Comparison of ENCODE assay signal across 20 mouse cellular contexts in the genomic region with DNA sequence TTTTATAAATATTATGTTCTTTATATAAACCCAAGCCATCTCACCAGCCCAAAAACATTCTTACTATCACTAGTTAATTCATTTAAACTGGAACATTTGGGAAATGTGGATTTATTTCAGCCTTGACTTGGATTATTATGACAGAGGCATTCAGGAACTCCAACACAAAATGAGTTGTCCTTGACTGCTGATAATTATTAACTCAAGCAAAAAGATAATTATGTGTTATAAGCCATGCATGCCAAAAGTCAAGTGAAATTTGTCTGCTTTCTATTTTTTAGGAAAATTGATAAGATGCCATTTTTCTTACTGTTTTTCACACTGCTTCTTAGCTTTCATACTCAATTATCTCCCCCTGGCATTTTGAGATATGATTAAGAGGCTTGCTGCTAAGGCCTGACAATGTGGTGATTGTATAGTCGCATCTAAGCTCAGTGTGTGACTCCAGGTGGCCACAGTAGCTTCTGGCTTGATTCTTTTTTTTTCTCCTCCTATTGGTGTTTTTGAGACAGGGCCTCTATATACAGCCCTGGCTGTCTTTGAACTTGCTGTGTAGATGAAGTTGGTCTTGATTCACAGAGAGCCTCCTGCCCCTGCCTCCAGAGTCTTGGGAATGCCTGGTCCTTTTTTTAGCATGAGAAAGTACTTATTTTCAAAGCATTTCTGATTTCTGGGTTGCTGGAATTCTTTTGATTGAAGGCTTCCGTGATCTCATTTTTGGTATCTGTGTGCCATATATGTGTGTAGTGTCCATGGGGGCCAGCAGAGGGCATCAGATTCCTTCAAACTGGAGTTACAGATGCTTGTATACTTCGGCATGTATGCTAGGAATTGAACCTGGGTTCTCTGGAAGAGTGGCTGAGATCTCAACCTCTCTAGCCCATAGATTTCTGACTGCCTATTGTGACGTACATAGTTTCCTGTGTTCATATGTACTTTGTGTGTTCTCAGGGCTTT. TPM values are rescaled to one million over a fixed set of nuclear protein-coding genes. Genes with fewer than 3 reads are reported as not detected.
DNase-seq lines count a peak whose midpoint lies in the region; ATAC-seq and TF ChIP-seq lines count a peak whose summit lies in the region.
"Had no signal": no experiment of that assay in that cellular context is flagged by ENCODE, and none has a peak within 500 bp of the region (broad histone marks: within the 10 kb centered on the region; RNA-seq: fewer than 3 reads in every experiment).

No protein-coding gene starts in this region.

- H3K4me3 ChIP-seq in kidney, postnatal 0 days (replicated peaks; ENCODE audit: low read depth, low read length), result no peak overlapping the region
- H3K4me3 ChIP-seq in E14TG2a.4 (replicated peaks; ENCODE audit: low read length), result no peak overlapping the region
- no peak overlapping the region for H3K4me3 ChIP-seq in heart, embryonic 10.5 days
- H3K4me3 ChIP-seq: embryonic facial prominence, embryonic 10.5 days; forebrain, embryonic 13.5 days; limb, embryonic 15.5 days; neural tube, embryonic 13.5 days had no signal

- 90% methylated on average over 4 of the region's 4 CpGs for WGBS in kidney, postnatal 0 days
- WGBS in heart, embryonic 10.5 days, result 79% methylated on average over 4 of the region's 4 CpGs

- TF ChIP-seq CTCF in kidney, postnatal 0 days (IDR thresholded peaks at IDR 0.05; ENCODE audit: low read depth), result peak; percentile 39; the same call in 1 of the 2 replicates
- TF ChIP-seq CTCF in E14TG2a.4 (conservative IDR thresholded peaks at IDR 0.05; ENCODE audit: low read length), result peak; percentile 58
- peak; percentile 13; the same call in 1 of the 2 replicates for TF ChIP-seq CTCF in brain, embryonic 14.5 days (IDR thresholded peaks at IDR 0.05; ENCODE audit: borderline replicate concordance, extremely low read depth, insufficient read depth, insufficient read length)

- no peak overlapping the region for H3K4me2 ChIP-seq in kidney, postnatal 0 days (ENCODE audit: low read length)
- H3K4me2 ChIP-seq: forebrain, embryonic 13.5 days; hindbrain, embryonic 14.5 days; limb, embryonic 15.5 days; neural tube, embryonic 13.5 days had no signal

- no peak for TF ChIP-seq POLR2A in brain, embryonic 14.5 days (IDR thresholded peaks at IDR 0.05; ENCODE audit: borderline replicate concordance, extremely low read depth, insufficient read depth, insufficient read length, poor library complexity, severe bottlenecking)

- H3K9ac ChIP-seq in kidney, postnatal 0 days (ENCODE audit: low read depth, low read length), result no peak overlapping the region
- H3K9ac ChIP-seq: forebrain, embryonic 13.5 days; hindbrain, embryonic 14.5 days; limb, embryonic 15.5 days; neural tube, embryonic 13.5 days had no signal

- no peaks in the 10 kb centered on the region for H3K36me3 ChIP-seq in kidney, postnatal 0 days (ENCODE audit: insufficient read depth, low read length)
- H3K36me3 ChIP-seq in E14TG2a.4 (ENCODE audit: insufficient read depth, low read length), result 0 out of 2 replicates have a peak, but pooled peaks cover 3% of the 10 kb centered on the region
- no peaks in the 10 kb centered on the region for H3K36me3 ChIP-seq in heart, embryonic 10.5 days
- H3K36me3 ChIP-seq: embryonic facial prominence, embryonic 10.5 days; limb, embryonic 15.5 days; neural tube, embryonic 13.5 days had no signal

- no peak overlapping the region for H3K27ac ChIP-seq in kidney, postnatal 0 days
- H3K27ac ChIP-seq in heart, embryonic 10.5 days, result no peak overlapping the region
- H3K27ac ChIP-seq: embryonic facial prominence, embryonic 10.5 days; forebrain, embryonic 13.5 days; hindbrain, embryonic 14.5 days; limb, embryonic 15.5 days; neural tube, embryonic 13.5 days had no signal

- DNase-seq in kidney, postnatal 0 days (ENCODE audit: low spot score), result no peak
- DNase-seq in kidney, adult 11 months, result no peak
- DNase-seq in 3T3-L1 (ENCODE audit: low read depth, low spot score), result peak; percentile 21
- DNase-seq in brain, embryonic 14.5 days (ENCODE audit: low read depth), result no peak
- no peak for DNase-seq in right cerebral cortex, postnatal 25 days
- DNase-seq in kidney, adult 9 months, result no peak
- no peak for DNase-seq in heart, embryonic 10.5 days (ENCODE audit: low spot score)
- DNase-seq: cerebellum, postnatal 36 days; kidney, adult 8-10 months; kidney, postnatal 4 days; lung, postnatal 14 days; thymus, postnatal 36 days had no signal

- no peaks in the 10 kb centered on the region for H3K9me3 ChIP-seq in kidney, postnatal 0 days (replicated peaks; ENCODE audit: low read length)
- H3K9me3 ChIP-seq in E14TG2a.4 (ENCODE audit: low read length), result no peaks in the 10 kb centered on the region
- no peaks in the 10 kb centered on the region for H3K9me3 ChIP-seq in heart, embryonic 10.5 days
- H3K9me3 ChIP-seq: embryonic facial prominence, embryonic 10.5 days; forebrain, embryonic 13.5 days; limb, embryonic 15.5 days; neural tube, embryonic 13.5 days had no signal

- H3K27me3 ChIP-seq in kidney, postnatal 0 days (ENCODE audit: insufficient read depth, low read length), result no peaks in the 10 kb centered on the region
- H3K27me3 ChIP-seq in E14TG2a.4 (ENCODE audit: insufficient read depth, low read length), result no peaks in the 10 kb centered on the region
- no peaks in the 10 kb centered on the region for H3K27me3 ChIP-seq in heart, embryonic 10.5 days (ENCODE audit: insufficient read depth, poor library complexity, severe bottlenecking)
- H3K27me3 ChIP-seq: forebrain, embryonic 13.5 days; limb, embryonic 15.5 days; neural tube, embryonic 13.5 days had no signal

- no peaks in the 10 kb centered on the region for H3K4me1 ChIP-seq in kidney, postnatal 0 days (replicated peaks; ENCODE audit: insufficient read depth, low read length)
- H3K4me1 ChIP-seq in E14TG2a.4 (replicated peaks; ENCODE audit: low read depth, low read length), result no peaks in the 10 kb centered on the region
- peaks cover 6% of the 10 kb centered on the region; the same call in 1 of the 2 replicates for H3K4me1 ChIP-seq in heart, embryonic 10.5 days
- H3K4me1 ChIP-seq: embryonic facial prominence, embryonic 10.5 days; forebrain, embryonic 13.5 days; limb, embryonic 15.5 days; neural tube, embryonic 13.5 days had no signal

- ATAC-seq in kidney, postnatal 0 days (replicated peaks; ENCODE audit: low FRiP score, low read depth), result no peak
- ATAC-seq: CD4-positive, CD25-positive, alpha-beta regulatory T cell, adult 4 months; forebrain, embryonic 13.5 days had no signal

RNA-seq across cellular contexts. Expression of gene Aven, which starts 28.0 kb away (rescaled TPM):
- 5.4 and 6.2 TPM in 2 replicates for polyA plus RNA-seq in kidney, postnatal 0 days (2015; fragmentation: Nextera tagmentation; extraction: Ambion mirVana)
- 6.5 and 7.2 TPM in 2 replicates for polyA plus RNA-seq in brain, embryonic 14.5 days (2012; rRNA removed)
- 6.5 and 12.5 TPM in 2 replicates for polyA plus RNA-seq in heart, embryonic 10.5 days (2016; fragmentation: Nextera tagmentation; extraction: Ambion mirVana)

RNA-seq across cellular contexts. Expression of gene Chrm5, which starts 40.2 kb away (rescaled TPM):
- polyA plus RNA-seq in kidney, postnatal 0 days (2015; fragmentation: Nextera tagmentation; extraction: Ambion mirVana), result not detected in 2 replicates
- polyA plus RNA-seq in brain, embryonic 14.5 days (2012; rRNA removed), result 0.21 and 0.63 TPM in 2 replicates
- polyA plus RNA-seq in heart, embryonic 10.5 days (2016; fragmentation: Nextera tagmentation; extraction: Ambion mirVana), result not detected in 2 replicates
- polyA plus RNA-seq: CD4-positive, CD25-positive, alpha-beta regulatory T cell, adult 4 months; embryonic facial prominence, embryonic 10.5 days; forebrain, embryonic 13.5 days; heart, postnatal 0 days had no signal
